Mouse (Mus musculus): ENCODE data around the gene Wdr83os. TPM values are rescaled to one million over a fixed set of nuclear protein-coding genes. Genes with fewer than 3 reads are reported as not detected.
A peak's percentile ranks its signal among the peaks of the same experiment; 100 is the strongest.
"Not testable (repeated sequence)": the region's sequence is repeated elsewhere in the genome, so short reads cannot be mapped to it uniquely, and the experiment has no call there.

Gene Wdr83os
- polyA plus RNA-seq, 1 experiment from 2014 or later: 137 TPM

DNA sequence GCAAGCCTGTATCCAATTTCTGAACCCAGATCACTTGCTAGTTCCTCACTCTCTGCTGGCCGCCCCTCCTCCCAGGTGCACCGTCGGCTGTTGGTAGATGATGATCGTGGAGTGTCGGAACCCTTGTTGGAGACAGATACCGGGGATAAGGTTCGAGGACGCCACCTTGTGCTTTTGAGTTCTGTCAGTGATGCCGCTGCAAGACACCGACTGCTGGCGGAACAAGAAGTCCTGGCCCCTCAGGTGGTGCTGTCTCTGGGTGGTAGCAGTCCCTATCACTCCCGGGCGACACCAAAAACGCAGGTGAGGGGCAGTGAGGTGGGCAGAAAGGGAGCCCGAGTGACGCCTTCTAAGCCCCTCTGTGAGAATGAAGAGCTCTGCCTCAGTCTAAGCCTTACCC lies 15.7 kb downstream of the Wdr83os start:
- Histone ChIP-seq H3K9ac (no peak overlapping the region), H3K36me3 (ENCODE audit: poor library complexity, severe bottlenecking) (peaks cover 62% of the 10 kb centered on the region), H3K4me1 (no peaks in the 10 kb centered on the region), H3K4me3 (no peak overlapping the region), H3K4me2 (no peak overlapping the region), H3K27me3 (no peaks in the 10 kb centered on the region), H3K9me3 (replicated peaks) (no peaks in the 10 kb centered on the region), H3K27ac (no peak overlapping the region)
- ATAC-seq: no peak
- WGBS: 93% methylated on average over 16 of the region's 16 CpGs

GRCm38 (mm10) chr8:85096850-85097249 lies 16.3 kb downstream of the Wdr83os start:
- H3K4me2 ChIP-seq: no peak overlapping the region
- no peaks in the 10 kb centered on the region for H3K27me3 ChIP-seq
- no peak overlapping the region for H3K9ac ChIP-seq
- H3K4me3 ChIP-seq: no peak overlapping the region
- no peaks in the 10 kb centered on the region for H3K4me1 ChIP-seq
- ATAC-seq: no peak
- H3K27ac ChIP-seq: no peak overlapping the region
- 92% methylated on average over 4 of the region's 4 CpGs for WGBS
- H3K9me3 ChIP-seq (replicated peaks): no peaks in the 10 kb centered on the region
- peaks cover 56% of the 10 kb centered on the region for H3K36me3 ChIP-seq (ENCODE audit: poor library complexity, severe bottlenecking)

- no peaks in the 10 kb centered on the region for H3K9me3 ChIP-seq (replicated peaks)
- H3K36me3 ChIP-seq (ENCODE audit: poor library complexity, severe bottlenecking): peaks cover 38% of the 10 kb centered on the region
- no peak for ATAC-seq
- H3K4me3 ChIP-seq: no peak overlapping the region
- H3K27me3 ChIP-seq: no peaks in the 10 kb centered on the region
- H3K27ac ChIP-seq: no peak overlapping the region
- H3K4me2 ChIP-seq: no peak overlapping the region
- no peak overlapping the region for H3K9ac ChIP-seq
- WGBS: 84% methylated on average over 4 of the region's 4 CpGs
- H3K4me1 ChIP-seq: no peaks in the 10 kb centered on the region
These were observed 19.6 kb downstream of the Wdr83os start for GRCm38 (mm10) chr8:85100076-85100665.

DNA sequence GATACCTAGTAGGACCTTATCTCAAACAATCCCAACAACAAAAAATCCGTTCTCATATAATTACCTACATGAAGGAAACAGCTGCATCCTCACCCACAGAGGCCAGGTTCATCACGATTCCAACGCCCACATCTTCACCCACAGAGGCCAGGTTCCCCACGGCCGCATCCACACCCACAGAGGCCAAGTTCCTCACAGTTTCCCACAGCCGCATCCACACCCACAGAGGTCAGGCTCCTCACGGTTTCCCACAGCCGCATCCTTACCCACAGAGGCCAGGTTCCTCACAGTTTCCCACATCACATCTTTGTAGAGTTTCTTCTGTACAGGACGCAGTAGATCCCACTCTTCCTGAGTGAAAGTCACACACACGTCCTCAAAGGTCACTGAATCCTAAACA lies 32.7 kb downstream of the Wdr83os start:
- H3K4me3 ChIP-seq: no peak overlapping the region
- peaks cover 30% of the 10 kb centered on the region for H3K36me3 ChIP-seq (ENCODE audit: poor library complexity, severe bottlenecking)
- no peaks in the 10 kb centered on the region for H3K9me3 ChIP-seq (replicated peaks)
- H3K4me1 ChIP-seq: no peaks in the 10 kb centered on the region
- 96% methylated on average over 10 of the region's 10 CpGs for WGBS
- no peak overlapping the region for H3K27ac ChIP-seq
- no peak for ATAC-seq
- H3K9ac ChIP-seq: no peak overlapping the region
- no peaks in the 10 kb centered on the region for H3K27me3 ChIP-seq
- no peak overlapping the region for H3K4me2 ChIP-seq

DNA sequence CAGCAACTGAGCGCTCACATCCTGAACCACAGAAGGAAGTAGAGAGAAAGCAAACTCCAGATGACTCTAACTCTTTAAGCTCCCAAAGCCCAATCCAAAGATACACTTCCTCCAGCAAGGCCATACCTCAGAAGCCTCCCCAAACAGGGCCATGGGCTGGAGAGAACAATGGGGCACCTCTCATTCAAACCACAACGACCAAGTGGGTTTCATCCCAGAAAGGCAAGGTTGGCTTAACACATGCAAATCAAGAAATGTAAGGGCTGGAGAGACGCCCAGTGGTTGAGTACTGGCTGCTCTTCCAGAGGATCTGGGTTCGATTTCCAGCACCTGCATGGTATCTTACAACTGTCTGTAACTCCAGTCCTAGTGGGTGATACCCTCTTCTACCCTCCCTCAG lies 35.0 kb downstream of the Wdr83os start:
- no peak overlapping the region for H3K9ac ChIP-seq
- H3K9me3 ChIP-seq (replicated peaks): no peaks in the 10 kb centered on the region
- WGBS: 78% methylated on average over 4 of the region's 4 CpGs
- peaks cover 9% of the 10 kb centered on the region; the same call in 1 of the 2 replicates for H3K4me1 ChIP-seq
- H3K27me3 ChIP-seq: no peaks in the 10 kb centered on the region
- H3K36me3 ChIP-seq (ENCODE audit: poor library complexity, severe bottlenecking): peaks cover 17% of the 10 kb centered on the region
- no peak overlapping the region for H3K4me2 ChIP-seq
- H3K27ac ChIP-seq: no peak overlapping the region
- H3K4me3 ChIP-seq: no peak overlapping the region
- ATAC-seq: no peak

DNA sequence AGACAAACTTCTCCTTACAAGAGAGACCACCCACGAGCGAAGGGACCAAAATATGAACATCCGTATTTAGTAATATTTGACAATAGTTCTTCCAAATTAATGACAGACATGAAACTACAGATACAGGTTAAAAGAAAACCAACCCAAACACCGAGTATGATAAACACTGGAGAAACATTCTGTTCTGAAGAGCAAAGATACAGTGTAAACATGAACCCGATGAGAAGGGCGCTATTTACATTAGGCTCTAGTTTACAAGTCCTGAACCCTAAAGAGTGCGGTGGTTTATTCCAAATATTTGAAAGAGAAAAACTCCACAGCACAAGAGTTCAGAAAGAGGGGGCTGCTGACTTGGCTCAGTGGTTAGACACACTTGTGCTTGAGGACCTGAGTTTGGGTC lies 36.4 kb downstream of the Wdr83os start:
- Histone ChIP-seq H3K4me1 (peaks cover 9% of the 10 kb centered on the region; the same call in 1 of the 2 replicates), H3K27me3 (no peaks in the 10 kb centered on the region), H3K36me3 (ENCODE audit: poor library complexity, severe bottlenecking) (peaks cover 3% of the 10 kb centered on the region; the same call in 1 of the 2 replicates), H3K4me2 (no peak overlapping the region), H3K27ac (no peak overlapping the region), H3K9me3 (replicated peaks) (no peaks in the 10 kb centered on the region), H3K4me3 (no peak overlapping the region), H3K9ac (no peak overlapping the region)
- ATAC-seq: no peak
- WGBS: 93% methylated on average over 7 of the region's 7 CpGs

- peak overlapping the region; percentile 86 for H3K4me2 ChIP-seq
- H3K9me3 ChIP-seq (replicated peaks): no peaks in the 10 kb centered on the region
- no peak overlapping the region for H3K27ac ChIP-seq
- 6% methylated on average over 37 of the region's 37 CpGs for WGBS
- peaks cover 9% of the 10 kb centered on the region; the same call in 1 of the 2 replicates for H3K4me1 ChIP-seq
- no peaks in the 10 kb centered on the region for H3K27me3 ChIP-seq
- peak; percentile 86 for ATAC-seq
- no peaks in the 10 kb centered on the region for H3K36me3 ChIP-seq (ENCODE audit: poor library complexity, severe bottlenecking)
- peak overlapping the region; percentile 66 for H3K4me3 ChIP-seq
- peak overlapping the region; percentile 73 for H3K9ac ChIP-seq
These were observed 38.8 kb downstream of the Wdr83os start for GRCm38 (mm10) chr8:85119052-85119981.

- H3K4me2 ChIP-seq; H3K27me3 ChIP-seq; H3K4me1 ChIP-seq; ATAC-seq; H3K36me3 ChIP-seq (ENCODE audit: poor library complexity, severe bottlenecking); H3K4me3 ChIP-seq; H3K9me3 ChIP-seq (replicated peaks); H3K27ac ChIP-seq; H3K9ac ChIP-seq: not testable (repeated sequence)
- 80% methylated on average over 5 of the region's 5 CpGs for WGBS
These were observed 39.7 kb downstream of the Wdr83os start for GRCm38 (mm10) chr8:85120251-85120650.

DNA sequence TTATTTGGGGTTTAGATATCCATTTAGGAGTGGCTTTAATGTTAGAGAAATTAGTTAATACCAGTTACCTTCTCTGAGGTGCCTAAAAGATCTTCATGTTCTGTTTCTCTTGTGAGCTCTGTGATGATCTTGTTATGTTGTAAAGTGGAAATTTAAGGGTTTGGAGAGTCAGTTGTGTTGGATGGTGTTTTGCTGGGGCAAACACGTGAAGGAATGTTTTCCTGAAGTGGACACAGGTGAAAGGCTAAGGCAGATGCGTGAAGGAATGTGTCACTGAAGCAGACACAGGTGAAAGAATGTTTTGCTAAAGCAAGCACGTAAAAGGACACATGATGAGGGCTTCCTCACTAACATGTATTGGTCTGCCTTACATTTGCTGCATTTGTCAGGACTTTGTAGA lies 42.5 kb downstream of the Wdr83os start, which contains the start of gene Zfp791:
Zfp791 (minus strand) TSS at position 101 of the 400 bp plus-strand sequence.
- Histone ChIP-seq H3K36me3 (ENCODE audit: poor library complexity, severe bottlenecking) (no peaks in the 10 kb centered on the region), H3K27ac (no peak within 1 kb of the TSS), H3K9ac (no peak within 1 kb of the TSS), H3K4me2 (no peak within 1 kb of the TSS), H3K9me3 (replicated peaks) (no peaks in the 10 kb centered on the region), H3K4me3 (no peak within 1 kb of the TSS), H3K27me3 (no peaks in the 10 kb centered on the region), H3K4me1 (peaks cover 9% of the 10 kb centered on the region; the same call in 1 of the 2 replicates)
- no peak for ATAC-seq
- WGBS: 78% methylated on average over 3 of the region's 3 CpGs

DNA sequence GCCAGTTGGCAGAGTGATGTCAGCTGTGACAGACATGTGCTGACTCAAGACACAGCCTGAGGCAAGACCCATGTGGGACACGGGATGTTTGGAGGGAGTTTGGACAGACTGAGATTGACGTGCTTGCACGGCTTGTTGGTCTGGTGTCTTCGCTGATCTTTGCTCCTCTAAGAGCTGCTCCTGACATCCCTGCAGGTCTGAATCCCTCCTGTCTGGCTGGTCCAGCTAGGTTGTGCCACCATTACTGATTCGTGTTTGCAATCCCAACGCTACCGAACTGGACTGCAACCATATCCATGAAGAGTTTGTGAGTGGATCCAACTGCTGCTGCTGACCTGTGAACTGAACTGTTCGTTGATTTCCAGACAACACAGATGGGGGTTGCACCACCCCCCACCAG lies 43.2 kb downstream of the Wdr83os start:
- 93% methylated on average over 8 of the region's 8 CpGs for WGBS
- H3K4me3 ChIP-seq: no peak overlapping the region
- no peaks in the 10 kb centered on the region for H3K36me3 ChIP-seq (ENCODE audit: poor library complexity, severe bottlenecking)
- H3K27ac ChIP-seq: no peak overlapping the region
- no peak overlapping the region for H3K4me2 ChIP-seq
- no peaks in the 10 kb centered on the region for H3K9me3 ChIP-seq (replicated peaks)
- no peak for ATAC-seq
- no peak overlapping the region for H3K9ac ChIP-seq
- H3K27me3 ChIP-seq: no peaks in the 10 kb centered on the region
- H3K4me1 ChIP-seq: peaks cover 6% of the 10 kb centered on the region; the same call in 1 of the 2 replicates
